Mouse (Mus musculus) adrenal gland, adult 18-20 months (tissue): ENCODE measurements around the gene Thada. TPM values are rescaled to one million over a fixed set of nuclear protein-coding genes. Genes with fewer than 3 reads are reported as not detected.
"Not testable (repeated sequence)": the region's sequence is repeated elsewhere in the genome, so short reads cannot be mapped to it uniquely, and the experiment has no call there.

ENCODE experiments used
- DNase-seq, 2 experiments: peaks; one replicate each; pipeline ENCODE4 v3.0.0; 2021 to 2022; ENCODE audit warnings: low spot score in 2 of 2
- total RNA-seq, 2 experiments: library from RNA; stranded (reverse); gene quantifications; 1 replicate in 1 of 2; 2 replicates in 1 of 2; pipeline ENCODE4 v1.2.3; 2021

The Thada gene
- total RNA-seq, 2 experiments from 2014 or later = 13.7 to 15.0 TPM

DNA sequence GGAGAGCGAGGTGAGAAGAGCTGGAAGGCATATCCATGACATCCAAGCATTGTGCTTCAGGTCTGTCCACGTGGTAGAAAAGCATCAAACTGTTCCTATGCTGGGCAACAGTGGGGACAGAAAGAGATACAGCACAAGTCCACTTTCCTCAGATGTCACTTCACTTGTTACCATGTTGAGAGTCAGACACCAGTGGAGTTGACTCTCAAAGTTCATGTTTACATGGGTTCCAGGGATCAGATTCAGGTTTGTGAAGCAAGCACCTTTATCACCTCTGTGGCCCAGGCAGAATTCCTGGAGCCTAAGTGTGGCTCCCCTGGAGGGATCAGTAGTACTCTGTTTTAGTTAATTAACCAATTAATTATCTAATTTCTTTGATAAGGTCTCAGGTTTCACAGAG, 232.2 kb downstream of the Thada start:
- no peak for DNase-seq

DNA sequence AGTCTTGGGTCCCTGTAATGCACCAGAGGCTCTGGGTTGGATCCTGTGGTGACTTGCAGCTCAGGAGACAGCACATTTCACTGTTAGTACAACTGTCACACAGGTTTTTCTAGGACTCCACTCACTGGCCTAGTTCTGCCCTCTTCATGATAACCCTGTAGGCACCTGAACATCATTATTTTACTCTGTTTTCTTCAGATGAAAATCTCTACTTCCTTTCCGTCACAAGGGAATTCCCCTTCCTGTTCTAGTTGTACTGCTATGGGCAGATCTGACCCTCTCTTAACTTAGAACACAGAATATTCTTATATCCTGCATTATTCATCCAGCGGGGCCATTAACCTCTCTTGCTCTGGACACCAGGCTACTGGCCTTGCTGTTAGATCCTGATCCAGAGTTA, 234.6 kb downstream of the Thada start:
- DNase-seq = no peak

DNA sequence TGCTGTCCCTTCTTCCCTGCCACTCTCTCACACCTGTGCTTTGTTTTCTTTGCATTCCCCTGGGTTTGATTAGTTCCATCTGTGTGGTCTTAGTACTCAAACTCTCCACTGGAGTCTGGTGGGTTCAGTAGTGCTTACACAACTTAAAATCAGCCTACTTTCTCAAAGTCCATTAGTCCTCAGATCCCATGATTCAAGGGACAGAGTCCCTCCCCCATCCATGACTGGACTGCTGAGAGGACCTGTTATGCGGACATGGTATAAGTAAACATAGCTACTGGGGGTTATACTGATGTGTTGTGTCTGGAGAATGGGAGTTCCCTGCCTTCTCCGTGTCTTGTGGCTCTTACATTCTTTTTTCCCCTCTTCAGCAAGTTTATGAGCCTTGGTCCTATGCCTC, 237.8 kb downstream of the Thada start:
- DNase-seq = no peak

DNA sequence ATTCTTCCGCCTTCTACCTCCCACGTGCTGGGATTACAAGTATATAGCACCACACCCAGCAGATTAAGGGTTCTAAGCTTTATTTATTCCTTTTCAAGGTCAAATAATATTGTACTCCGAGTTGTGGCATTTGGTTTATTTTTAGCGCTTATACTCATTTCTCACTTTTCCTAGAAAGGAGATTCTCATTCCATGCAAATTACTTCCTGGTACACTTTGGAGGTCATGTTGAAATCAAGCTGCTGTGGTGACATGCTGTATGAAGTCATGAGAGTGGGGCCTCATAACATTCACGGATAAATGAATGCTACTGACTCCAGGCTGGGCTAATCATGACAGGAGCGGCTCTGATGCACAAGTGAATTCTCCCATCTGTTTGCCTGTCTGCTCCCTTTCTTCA, 239.3 kb downstream of the Thada start:
- DNase-seq = no peak

DNA sequence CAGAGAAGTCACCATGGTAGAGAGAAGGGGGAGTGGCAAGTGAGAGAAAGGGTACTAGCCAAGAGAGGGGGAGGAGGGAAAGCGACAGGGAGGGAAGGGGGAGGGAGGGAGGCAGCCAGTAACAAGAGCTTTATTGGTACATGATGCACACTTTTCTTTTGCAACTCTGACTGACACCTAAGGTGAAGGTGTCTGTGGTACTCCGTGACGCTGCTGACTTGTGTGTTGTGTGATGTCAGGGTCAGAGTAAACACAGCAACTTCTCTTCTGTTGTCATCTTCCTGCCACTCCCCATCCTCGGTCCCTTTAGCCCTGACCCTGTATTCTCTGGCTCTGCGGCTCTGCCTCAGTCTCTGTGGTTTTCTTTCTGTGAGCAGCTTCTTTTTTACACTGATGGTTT, 239.8 kb downstream of the Thada start:
- DNase-seq = no peak

DNA sequence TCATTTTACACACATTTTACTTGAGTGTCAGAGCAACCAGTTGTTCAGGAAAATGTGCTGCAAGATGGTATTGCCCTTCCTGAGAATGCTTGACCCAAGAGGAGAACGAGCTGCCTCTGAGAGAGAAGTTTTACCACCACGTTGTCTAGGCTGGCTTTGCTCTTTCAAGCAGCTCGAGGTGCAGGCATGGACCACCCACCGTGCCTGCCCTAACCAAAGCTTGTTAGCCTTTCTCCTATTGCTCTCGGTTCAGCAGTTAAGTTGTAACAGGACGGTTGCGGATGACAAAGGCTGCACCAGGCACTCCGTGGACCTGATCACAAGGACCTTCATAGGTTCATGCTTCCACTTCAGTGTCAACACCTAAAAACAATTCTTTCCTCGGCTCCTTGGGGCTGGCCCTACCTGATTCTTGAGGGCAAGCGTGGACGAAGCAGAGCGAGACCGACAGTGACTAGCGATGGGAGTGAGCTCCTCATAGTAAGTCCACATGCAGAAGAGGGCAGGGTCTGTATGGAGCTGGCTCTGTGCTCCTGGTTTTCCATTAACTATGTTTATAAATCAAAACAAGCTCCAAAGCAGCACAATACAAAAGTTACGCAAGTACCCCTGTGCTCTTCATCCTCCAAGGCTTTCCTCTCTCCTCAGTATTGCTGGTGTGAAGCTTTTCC, 241.7 kb downstream of the Thada start:
- DNase-seq = no peak

DNA sequence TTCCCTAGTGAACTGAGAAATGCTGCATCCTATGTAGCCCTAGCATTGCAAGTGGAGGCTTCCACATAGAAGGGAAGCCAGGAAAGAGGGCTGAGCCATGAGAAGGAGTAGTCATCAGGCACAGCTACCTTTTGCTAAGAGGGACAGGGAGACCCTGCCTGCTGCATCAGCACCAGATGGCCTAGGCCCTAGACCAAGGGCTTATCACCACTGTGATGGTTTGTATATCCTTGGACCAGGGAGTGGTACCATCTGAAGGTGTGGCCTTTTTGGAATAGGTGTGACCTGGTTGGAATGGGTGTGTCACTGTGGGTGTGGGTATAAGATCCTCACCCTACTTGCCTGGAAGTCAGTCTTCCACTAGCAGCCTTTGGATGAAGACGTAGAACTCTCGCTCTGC, 247.2 kb downstream of the Thada start:
- DNase-seq = not testable (repeated sequence)

DNA sequence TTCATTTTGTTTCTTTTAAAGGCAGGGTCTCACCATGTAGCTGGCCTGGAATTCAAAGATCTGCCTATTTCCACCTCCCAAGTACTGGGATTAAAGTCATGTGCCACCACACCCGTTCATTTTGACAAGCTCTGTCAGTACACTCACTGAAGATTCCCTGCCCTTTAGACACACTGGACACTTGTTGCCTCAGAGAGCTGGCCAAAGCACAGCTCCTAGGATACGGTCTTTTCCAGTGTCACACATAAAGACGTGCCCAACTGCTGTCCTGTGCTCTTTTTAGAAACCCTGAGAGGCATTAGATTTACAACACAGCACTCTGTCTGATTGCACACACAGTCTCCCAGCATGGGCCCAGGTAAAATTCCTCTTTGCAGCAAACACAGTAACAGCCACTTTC, 248.3 kb downstream of the Thada start:
- no peak for DNase-seq

DNA sequence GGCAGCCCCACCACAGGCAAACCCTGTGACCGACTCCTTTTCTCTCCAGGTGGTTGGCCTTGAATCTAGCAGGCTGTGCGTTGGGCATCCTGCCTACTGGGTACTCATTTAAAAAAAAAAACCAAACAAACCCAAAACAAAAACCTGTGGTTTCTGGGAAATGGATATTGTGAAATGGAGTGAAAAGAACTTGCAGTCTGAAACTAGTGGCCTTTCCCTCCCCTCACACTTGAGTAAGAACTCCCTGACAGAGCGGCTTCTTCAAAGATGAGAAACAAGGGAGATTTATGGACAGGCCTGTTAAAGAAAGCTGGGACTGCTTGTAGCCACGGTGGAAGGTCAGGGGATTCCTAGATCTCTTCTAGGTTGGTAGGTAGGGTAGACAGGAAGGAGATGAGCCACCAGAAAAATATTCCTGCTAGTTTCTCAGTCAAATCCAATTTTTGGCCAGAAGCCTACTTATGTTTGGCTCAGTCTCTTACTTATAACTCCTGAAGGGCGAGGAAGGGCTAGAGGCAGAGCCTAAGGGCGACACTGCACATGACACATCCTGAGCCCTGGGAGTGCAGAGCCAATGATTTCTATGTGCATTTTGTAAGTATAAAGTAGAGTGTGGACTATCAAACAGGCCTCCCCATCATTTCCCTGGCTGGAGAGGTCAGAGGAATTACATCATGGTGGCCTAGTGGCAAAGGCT, 250.6 kb downstream of the Thada start:
- DNase-seq = peak in 1 of 2 experiments; percentile 21

DNA sequence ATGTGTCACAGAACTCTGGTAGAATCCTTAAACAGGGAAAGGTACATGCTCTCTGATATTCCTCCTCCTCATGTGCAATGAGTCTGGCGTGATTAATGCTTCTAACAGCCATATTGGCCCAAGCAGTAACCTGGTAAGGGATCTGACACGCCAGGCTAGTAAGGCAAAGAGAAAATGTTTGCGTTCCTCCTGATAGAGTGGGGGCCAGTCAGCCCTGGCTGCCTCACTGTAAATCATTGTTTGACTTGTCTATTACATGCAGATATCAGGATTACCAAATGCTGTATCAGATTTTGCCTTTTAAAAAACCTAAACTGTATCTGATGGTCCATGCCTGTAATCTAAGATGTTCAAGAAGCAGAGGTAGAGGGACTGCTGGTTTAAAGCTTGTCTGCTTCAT, 252.5 kb downstream of the Thada start:
- DNase-seq = no peak

DNA sequence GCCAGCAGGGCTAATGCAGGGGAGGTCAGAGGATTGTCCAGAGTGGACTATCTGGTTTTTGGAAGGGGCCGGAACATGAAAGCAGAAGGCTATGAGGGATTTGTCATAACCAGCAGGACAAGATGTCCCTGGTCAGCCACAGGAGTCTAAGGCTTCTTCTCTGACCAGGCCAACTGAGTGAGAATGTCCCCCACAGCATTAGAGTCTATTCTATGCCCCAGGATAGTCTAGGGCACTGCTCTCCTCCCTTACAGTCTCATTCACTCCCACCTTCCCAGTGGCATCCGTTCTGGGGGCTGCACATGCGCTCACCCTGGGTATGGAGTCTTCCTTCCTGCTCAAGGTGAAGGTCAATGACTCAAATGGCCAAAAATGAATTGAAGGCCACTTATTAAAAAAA, 258.4 kb downstream of the Thada start:
- peak in 1 of 2 experiments; percentile 22 for DNase-seq

DNA sequence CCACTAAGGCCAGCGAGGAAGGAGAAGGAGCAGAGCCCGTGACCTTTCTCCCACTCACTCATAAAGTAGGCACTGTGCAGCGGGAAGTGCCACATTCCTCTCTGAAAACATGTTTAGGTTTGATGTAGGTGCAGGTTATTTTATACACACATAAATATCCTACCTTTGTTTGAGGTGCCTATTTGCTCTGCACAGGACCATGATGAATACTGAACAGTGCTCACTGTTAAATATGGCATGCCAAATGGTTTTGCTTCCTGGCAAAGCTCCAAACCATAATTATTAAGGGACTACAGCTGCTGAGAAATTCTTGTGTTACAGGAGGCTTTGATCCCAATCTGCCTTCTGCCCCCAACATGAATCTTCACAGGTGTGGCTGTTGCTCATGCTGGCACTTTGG, 259.8 kb downstream of the Thada start:
- no peak for DNase-seq

DNA sequence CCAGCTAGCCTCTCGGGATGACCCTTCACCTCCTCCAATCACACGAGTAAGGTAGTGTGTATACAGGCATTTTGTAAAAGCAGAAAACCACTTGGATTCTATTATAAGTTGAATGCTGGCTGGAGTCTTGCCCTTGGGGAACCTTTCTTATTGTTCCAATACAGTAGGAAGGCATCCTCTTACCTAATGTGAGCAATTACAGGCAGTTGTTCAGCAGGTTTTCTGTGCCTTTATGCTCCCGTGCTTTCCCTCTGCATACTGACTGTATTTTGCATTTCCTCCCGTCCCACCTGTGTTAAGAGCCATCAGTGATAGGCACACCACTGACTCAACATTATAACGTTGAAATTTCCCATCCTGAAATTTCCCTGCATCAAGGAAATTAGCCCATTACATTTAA, 261.0 kb downstream of the Thada start:
- no peak for DNase-seq

DNA sequence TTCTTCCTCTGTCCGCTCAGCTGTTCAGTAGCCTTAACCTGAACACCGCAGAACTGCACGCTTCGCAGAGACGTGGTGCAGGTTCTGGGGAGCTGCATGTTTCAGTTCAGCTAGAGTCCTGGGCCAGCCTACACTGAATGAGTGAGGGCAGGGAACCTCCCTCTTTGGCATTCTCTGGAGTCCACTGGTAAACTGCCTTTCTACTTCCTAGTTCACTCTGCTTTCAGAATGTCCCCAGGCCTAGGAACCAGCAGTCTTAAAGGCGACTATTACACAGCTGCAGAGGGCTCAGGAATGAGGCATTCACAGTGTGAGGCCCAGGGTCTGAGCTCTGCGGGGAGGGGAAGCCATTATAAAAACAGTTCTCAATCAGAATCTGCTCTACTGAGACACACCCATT, 262.7 kb downstream of the Thada start:
- DNase-seq = no peak

DNA sequence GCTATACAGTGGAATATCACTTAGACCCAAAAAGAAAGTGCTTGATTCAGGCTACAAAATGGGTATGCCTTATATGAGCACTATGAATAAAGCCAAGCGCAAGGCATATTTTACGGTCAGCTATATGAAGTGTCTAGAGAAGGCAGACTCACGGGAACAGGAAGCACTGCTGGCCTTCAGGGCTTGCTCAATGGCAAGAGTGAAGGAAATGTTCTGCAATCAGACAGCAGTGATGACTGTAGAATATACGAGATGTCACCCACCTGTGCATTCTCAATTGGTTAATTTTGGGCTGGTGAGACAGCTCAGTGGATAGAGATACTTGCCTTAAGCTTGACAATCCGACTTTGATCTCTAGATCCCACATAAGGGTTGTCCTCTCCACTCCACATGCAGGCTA, 264.8 kb downstream of the Thada start:
- no peak for DNase-seq

DNA sequence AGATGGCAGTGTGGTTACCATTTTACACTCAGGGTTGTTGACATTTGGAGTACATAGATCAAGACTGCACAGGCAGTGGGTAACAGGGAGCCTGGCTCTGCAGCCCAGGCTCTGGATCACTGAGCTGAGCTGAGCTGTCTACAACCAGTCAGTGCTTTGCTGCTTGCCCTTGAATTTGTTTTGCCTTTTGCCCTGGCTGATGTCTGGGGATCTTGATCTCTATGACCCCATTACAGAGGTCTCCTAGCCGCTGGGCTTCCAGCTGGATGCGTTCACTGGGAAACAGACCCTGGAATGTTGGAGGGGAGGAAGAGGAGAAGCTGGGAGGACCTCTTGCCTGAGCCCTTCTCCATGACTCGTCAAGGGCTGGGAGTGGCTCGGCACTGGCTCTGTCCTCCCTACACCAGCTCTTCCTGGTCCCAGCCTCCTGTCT, 268.1 kb downstream of the Thada start:
- DNase-seq = no peak

DNA sequence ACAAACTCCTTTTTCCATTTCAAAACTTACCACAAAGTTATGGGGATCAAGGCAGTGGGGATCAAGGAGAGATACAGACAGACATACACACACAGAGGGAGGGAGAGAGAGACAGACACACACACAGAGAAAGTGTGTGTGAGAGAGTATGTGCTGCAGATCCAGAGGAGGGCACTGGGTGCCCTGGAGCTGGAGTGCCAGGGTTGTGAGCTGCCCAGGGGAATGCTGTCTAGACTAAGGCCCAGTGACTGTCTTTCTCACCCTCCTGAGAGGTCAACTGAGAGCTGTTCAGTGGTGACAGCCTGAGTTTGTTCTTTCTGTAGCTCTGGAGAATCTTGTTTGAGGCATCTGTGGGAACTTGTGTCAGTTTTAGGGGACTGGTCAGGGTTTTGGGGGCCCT, 269.7 kb downstream of the Thada start:
- DNase-seq = no peak

DNA sequence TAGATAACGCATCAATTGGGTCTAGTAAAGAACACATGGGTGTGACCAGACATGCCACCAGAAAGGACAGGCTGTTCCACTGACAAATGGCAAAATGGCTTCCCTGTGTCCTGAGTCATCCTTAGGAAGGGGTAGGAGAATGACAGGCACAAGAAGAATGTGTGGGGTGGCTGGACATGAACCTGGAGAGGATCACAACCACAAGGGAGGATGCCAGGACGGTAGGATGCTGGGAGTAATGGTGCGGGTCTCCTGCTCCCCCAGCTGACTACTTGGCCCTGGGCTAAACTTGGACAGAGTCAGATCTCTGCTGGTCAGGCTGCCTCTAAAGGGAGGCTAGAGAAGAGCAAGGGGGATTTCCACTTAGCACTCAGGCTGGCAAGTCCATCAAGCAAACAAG, 270.2 kb downstream of the Thada start:
- peak in 1 of 2 experiments; percentile 18 for DNase-seq

DNA sequence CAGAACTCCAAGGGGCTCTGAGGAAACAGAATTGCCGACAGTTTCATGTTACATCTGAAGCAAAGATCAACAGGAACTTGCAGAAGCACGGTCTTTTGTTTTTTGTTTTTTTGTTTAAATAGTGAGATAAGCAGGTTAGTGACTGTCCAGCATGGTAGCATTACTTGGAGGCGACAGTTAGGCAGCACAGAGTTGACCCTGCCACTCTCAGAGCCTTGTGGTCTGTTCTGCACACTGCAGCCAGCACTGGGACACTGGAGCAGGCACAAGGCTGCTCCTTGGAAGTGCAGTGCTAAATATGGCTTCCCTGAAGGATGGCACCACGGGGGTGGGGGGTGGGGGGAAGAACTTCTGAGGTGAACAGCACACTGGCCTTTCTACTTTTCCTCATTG, 271.0 kb downstream of the Thada start:
- DNase-seq = peak in 1 of 2 experiments; percentile 15

DNA sequence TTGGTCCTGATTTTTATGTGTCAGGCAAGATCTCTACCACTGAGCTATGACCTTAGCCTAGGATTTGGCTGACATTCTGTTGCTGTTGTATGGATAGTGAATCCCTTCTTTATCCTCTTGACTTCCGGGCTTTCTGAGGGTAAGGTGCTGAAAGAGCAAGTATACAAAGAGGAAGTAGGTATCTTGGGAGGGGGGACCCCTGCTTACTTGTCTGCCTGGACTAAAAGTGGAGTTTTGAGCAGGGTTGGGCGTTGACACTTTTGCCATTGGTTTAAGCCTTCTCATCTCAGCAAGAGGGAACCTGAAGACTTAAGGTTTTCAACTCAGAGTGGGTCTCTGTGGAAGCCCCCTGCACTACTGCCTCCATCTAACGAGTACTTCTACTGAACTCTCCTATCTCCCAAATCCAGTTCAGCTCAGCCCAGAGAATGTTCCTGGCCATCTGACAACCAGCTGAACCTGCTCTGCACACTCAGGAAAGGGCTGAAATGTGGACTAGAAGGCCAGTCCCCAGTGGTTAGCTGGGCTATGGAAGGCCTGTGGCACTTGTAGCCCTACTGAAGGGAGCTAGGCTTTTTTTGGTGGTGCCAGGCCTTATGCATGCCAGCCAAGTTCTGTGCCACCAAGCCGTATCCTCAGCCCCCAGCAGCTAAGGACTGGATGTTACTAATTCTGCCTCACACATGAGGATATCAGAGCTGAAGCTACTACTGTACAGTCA, 271.6 kb downstream of the Thada start:
- DNase-seq = peak in 1 of 2 experiments; percentile 12

DNA sequence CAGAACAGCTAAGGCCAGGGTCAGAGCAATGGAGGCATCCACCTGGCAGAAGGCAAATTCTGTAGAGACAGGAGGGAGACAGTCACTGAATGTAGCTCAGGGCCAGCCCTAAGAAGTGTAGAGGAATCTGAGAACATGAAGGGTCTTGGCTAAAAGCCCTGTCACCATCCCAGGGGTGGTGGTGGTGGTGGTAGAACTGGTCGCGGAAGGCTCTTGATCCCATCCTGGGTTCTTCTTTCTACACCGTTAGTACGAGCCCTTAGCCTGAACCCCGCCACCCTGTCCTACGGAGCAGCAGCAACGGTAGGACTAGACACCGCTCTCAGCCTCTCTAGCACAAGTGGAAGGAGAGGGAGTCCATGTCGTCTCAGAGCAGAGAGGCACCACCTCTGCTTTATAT, 272.6 kb downstream of the Thada start:
- DNase-seq = peak in 1 of 2 experiments; percentile 15

DNA sequence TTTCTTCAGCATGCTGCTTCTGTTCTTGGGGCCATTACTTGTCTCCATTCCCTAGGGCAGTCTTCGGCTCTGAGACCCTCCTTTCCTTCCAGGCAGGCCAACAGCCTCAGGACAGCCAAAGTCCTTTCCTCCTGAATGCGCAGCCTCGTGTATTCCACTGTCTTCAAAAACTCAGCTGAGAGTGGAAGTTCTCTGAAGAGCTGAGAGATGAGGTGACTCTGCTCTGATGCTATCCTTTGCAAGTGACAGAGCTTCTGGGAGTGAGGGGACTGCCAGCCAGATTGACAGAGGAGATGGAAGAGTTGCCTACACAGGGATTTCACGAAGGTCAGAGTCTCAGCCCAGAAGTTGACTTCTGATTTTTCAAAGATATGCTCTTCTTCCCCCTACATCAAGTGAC, 274.1 kb downstream of the Thada start:
- peak in 1 of 2 experiments; percentile 18 for DNase-seq
